Mouse (Mus musculus) forebrain, embryonic 11.5 days (tissue): ENCODE results near the gene Haghl. TPM values are rescaled to one million over a fixed set of nuclear protein-coding genes. Genes with fewer than 3 reads are reported as not detected.

Experiments
- ATAC-seq: fragments of 200-750 bp; cut with Nextera tagmentation; replicated peaks from 2 replicates; pipeline ENCODE4 v1.8.0; 2017; ENCODE audit warnings: moderate TSS enrichment; ENCODE audit not compliant: low FRiP score
- DNase-seq: peaks from one replicate; pipeline ENCODE4 v3.0.0-alpha.2; 2017; ENCODE audit warnings: low spot score
- H3K27ac ChIP-seq: fragments of 300-500 bp; sonication (generic); 2 replicates; pipeline ENCODE4 v1.5.1; 2014; ENCODE audit warnings: low read depth, low read length
- H3K27me3 ChIP-seq: fragments of 300-500 bp; sonication (generic); 2 replicates; pipeline ENCODE4 v1.6.1; 2014; ENCODE audit warnings: mild to moderate bottlenecking, low read length, mixed read lengths; ENCODE audit not compliant: control insufficient read depth, insufficient read depth
- H3K36me3 ChIP-seq: fragments of 300-500 bp; sonication (generic); 2 replicates; pipeline ENCODE4 v1.6.1; 2014; ENCODE audit warnings: mild to moderate bottlenecking, low read length, moderate library complexity, mixed read lengths; ENCODE audit not compliant: control insufficient read depth, insufficient read depth
- H3K4me1 ChIP-seq: fragments of 300-500 bp; sonication (generic); replicated peaks from 2 replicates; pipeline ENCODE4 v1.6.1; 2014; ENCODE audit warnings: low read length, mixed read lengths; ENCODE audit not compliant: control insufficient read depth, insufficient read depth
- H3K4me2 ChIP-seq: fragments of 300-500 bp; sonication (generic); 2 replicates; pipeline ENCODE4 v1.6.1; 2014; ENCODE audit warnings: low read depth, mild to moderate bottlenecking, low read length, moderate library complexity, mixed read lengths; ENCODE audit not compliant: severe bottlenecking
- H3K4me3 ChIP-seq: fragments of 300-500 bp; sonication (generic); 2 replicates; pipeline ENCODE4 v1.5.1; 2014; ENCODE audit warnings: low read depth, low read length
- H3K9ac ChIP-seq: fragments of 300-500 bp; sonication (generic); 2 replicates; pipeline ENCODE4 v1.6.1; 2014; ENCODE audit warnings: low read length
- H3K9me3 ChIP-seq: fragments of 300-500 bp; sonication (generic); 2 replicates; pipeline ENCODE4 v1.6.1; 2016; ENCODE audit warnings: low read length, mixed read lengths; ENCODE audit not compliant: control insufficient read depth
- WGBS: fragments of 180-500 bp; shearing (Covaris S2); extraction: QIAGEN DNeasy Blood & Tissue Kit; methylation state at CpG from one replicate; pipeline ENCODE4 v1.1.7; 2014; 5-methylcytosine and 5-hydroxymethylcytosine counted together
- microRNA-seq: library from miRNA; unstranded; fragments of <30 nt; microRNA quantifications from one replicate; pipeline ENCODE4, GENCODE M21; 2016; ENCODE audit not compliant: insufficient number of aligned reads
- polyA plus RNA-seq: library from polyadenylated mRNA; unstranded; fragments of >200 nt; fragmentation: Nextera tagmentation; extraction: Ambion mirVana; gene quantifications from 2 replicates; pipeline ENCODE4 v1.2.1, GENCODE M21; 2014

Gene Haghl
- polyA plus RNA-seq, 1 experiment from 2014 or later = 76.1 TPM

DNA sequence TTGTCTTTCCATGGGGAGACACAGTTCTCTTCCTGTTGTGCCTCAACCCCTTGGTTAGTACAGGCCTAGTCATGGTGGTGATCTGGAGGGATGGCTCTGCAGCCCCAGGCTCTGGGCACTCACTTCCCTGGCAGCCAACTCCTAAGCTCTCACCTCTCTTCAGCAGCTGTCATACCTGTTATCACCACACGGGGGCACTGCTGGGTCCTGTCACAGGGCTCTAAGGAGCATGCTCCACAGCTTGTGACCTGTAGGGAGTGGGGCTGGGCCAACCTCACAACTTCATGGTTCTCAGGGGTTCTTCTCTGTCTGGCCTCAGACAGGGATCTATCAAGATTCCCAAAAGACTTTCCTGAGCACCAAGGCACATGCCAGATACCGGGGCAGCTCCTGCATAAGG is 53.4 kb downstream of the Haghl start:
- H3K27me3 ChIP-seq = no peaks in the 10 kb centered on the region
- no peak overlapping the region for H3K4me2 ChIP-seq
- no peaks in the 10 kb centered on the region for H3K9me3 ChIP-seq
- ATAC-seq (no peak), DNase-seq (peak; percentile 94)
- 21% methylated on average over 2 of the region's 2 CpGs for WGBS
- H3K4me3 ChIP-seq = no peak overlapping the region
- H3K36me3 ChIP-seq = no peaks in the 10 kb centered on the region
- H3K27ac ChIP-seq = no peak overlapping the region
- H3K9ac ChIP-seq = no peak overlapping the region
- H3K4me1 ChIP-seq = peaks cover 7% of the 10 kb centered on the region

Small RNAs within 50 kb of the gene (microRNA-seq; reads per million reads assigned to microRNA genes)
- gene Gm25083 (not detected), gene Mir3082 (not detected), gene Mir6966 (not detected)

Other genes with a start within 250 kb of the Haghl start
- gene Sox8, start 215.0 kb downstream of the Haghl start, polyA plus RNA-seq = 7.3 and 7.5 TPM in 2 replicates
- 18.3 and 20.7 TPM in 2 replicates for gene Lmf1, start 206.6 kb downstream of the Haghl start, polyA plus RNA-seq
- gene Gng13, start 68.5 kb downstream of the Haghl start, polyA plus RNA-seq = 0.92 and 1.8 TPM in 2 replicates
- 34.6 and 36.0 TPM in 2 replicates for gene Chtf18, start 58.3 kb downstream of the Haghl start, polyA plus RNA-seq
- 20.4 and 22.6 TPM in 2 replicates for gene Rpusd1, start 58.0 kb downstream of the Haghl start, polyA plus RNA-seq
- gene Mslnl, start 49.6 kb downstream of the Haghl start, polyA plus RNA-seq = not detected in 2 replicates
- gene Msln, start 31.3 kb downstream of the Haghl start, polyA plus RNA-seq = not detected in 2 replicates
- 24.0 and 24.5 TPM in 2 replicates for gene Narfl, start 11.9 kb downstream of the Haghl start, polyA plus RNA-seq
- 0.25 and 0.47 TPM in 2 replicates for gene Ccdc78, start 907 bp upstream of the Haghl start, polyA plus RNA-seq
- gene Fam173a, start 7.2 kb upstream of the Haghl start, polyA plus RNA-seq = 69.0 and 71.0 TPM in 2 replicates
- not detected in 2 replicates for gene AC134908.4, start 10.0 kb upstream of the Haghl start, polyA plus RNA-seq
- gene Metrn, start 11.5 kb upstream of the Haghl start, polyA plus RNA-seq = 20.3 and 23.3 TPM in 2 replicates
- gene Fbxl16, start 23.4 kb upstream of the Haghl start, polyA plus RNA-seq = 13.6 and 14.4 TPM in 2 replicates
- gene Wdr24, start 38.0 kb upstream of the Haghl start, polyA plus RNA-seq = 28.4 and 33.6 TPM in 2 replicates
- 50.6 and 59.2 TPM in 2 replicates for gene Jmjd8, start 43.2 kb upstream of the Haghl start, polyA plus RNA-seq
- 322 and 358 TPM in 2 replicates for gene Stub1, start 47.7 kb upstream of the Haghl start, polyA plus RNA-seq
- gene Rhbdl1, start 51.6 kb upstream of the Haghl start, polyA plus RNA-seq = 2.1 and 2.7 TPM in 2 replicates
- 1.6 and 1.9 TPM in 2 replicates for gene Gm20683, start 56.1 kb upstream of the Haghl start, polyA plus RNA-seq
- gene Rhot2, start 59.2 kb upstream of the Haghl start, polyA plus RNA-seq = 9.1 and 12.2 TPM in 2 replicates
- 41.3 and 46.3 TPM in 2 replicates for gene Wdr90, start 75.8 kb upstream of the Haghl start, polyA plus RNA-seq
- gene Mcrip2, start 83.1 kb upstream of the Haghl start, polyA plus RNA-seq = 8.9 and 13.1 TPM in 2 replicates
- 63.2 and 65.2 TPM in 2 replicates for gene Mettl26, start 89.4 kb upstream of the Haghl start, polyA plus RNA-seq
- 0.72 and 1.1 TPM in 2 replicates for gene Wfikkn1, start 95.2 kb upstream of the Haghl start, polyA plus RNA-seq
- gene Rab40c, start 134.1 kb upstream of the Haghl start, polyA plus RNA-seq = 20.1 and 21.6 TPM in 2 replicates
- 65.2 and 67.1 TPM in 2 replicates for gene Pigq, start 159.3 kb upstream of the Haghl start, polyA plus RNA-seq
- gene Nhlrc4, start 159.3 kb upstream of the Haghl start, polyA plus RNA-seq = 0.24 and 0.59 TPM in 2 replicates
- not detected in 2 replicates for gene A930017K11Rik, start 166.9 kb upstream of the Haghl start, polyA plus RNA-seq
- 31.4 and 33.1 TPM in 2 replicates for gene Capn15, start 200.1 kb upstream of the Haghl start, polyA plus RNA-seq